In the genomic region with DNA sequence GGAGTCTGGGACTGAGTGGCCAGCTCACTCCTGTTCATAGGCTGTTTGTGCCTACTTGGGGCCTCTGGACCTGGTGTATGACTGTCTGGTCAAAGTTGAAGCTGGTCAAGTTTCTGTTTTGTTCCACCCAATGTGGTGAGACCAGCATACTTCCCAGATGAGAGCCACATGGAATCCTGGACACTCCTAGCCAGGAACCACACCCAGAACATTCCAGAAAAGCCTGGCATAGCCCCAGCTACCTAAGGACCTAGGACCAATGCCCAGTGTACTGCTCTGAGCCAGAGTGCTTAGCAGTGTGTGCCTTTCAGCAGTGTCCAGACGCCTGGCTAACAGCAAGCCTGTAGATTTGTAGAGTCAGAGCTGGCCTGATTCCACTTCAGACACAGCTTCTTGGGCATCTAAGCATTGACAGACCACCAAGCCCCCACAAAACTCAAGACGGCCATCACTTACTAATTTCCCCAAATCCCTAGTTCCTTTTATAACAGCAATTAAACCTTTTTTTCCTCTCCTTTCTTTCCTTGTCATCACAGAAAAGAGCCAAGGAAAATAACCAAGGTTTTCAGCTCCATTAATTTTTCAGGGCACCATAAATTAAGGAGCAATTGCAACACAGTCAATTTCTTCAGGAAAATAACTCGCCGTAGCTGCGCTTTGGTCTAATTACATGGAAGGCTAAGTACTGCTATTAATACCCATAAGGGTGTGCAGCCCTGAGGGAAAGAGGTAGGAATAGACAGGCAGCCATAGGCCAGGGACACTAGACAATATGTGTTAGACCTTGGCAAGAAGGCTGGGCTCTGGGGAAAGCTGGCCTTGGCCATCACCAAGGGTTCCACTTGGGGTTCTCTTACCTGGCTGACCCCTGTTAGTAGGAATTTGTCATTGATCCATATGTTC, we compare ENCODE assay signal across 8 mouse cellular contexts.
DNase-seq lines count a peak whose midpoint lies in the region; ATAC-seq lines count a peak whose summit lies in the region.

No protein-coding gene starts in this region.

- peak overlapping the region; percentile 48; the same call in 1 of the 2 replicates for H3K27ac ChIP-seq in hindbrain, embryonic 13.5 days
- no peak overlapping the region for H3K27ac ChIP-seq in hindbrain, embryonic 11.5 days (ENCODE audit: low read depth, low read length)

- intact Hi-C loops in heart, postnatal 36 days (cut with DNase I) = no loop called here

- no peaks in the 10 kb centered on the region for H3K9me3 ChIP-seq in hindbrain, embryonic 13.5 days
- H3K9me3 ChIP-seq in hindbrain, embryonic 11.5 days (ENCODE audit: control insufficient read depth, low read length) = no peaks in the 10 kb centered on the region

- no peak for DNase-seq in hindbrain, embryonic 11.5 days (ENCODE audit: low spot score)
- peak; percentile 99 for DNase-seq in fibroblast of lung, adult 2 months (ENCODE audit: low read depth)
- peak; percentile 67 to 68 for DNase-seq in heart, postnatal 36 days
- DNase-seq in lung, postnatal 10 days = peak; percentile 80
- DNase-seq in right cerebral cortex, postnatal 10 days (ENCODE audit: low spot score in 2 of 2) = no peak
- DNase-seq in frontal cortex, postnatal 10 days (ENCODE audit: low spot score in 2 of 2) = no peak

- no peaks in the 10 kb centered on the region for H3K36me3 ChIP-seq in hindbrain, embryonic 13.5 days
- no peaks in the 10 kb centered on the region for H3K36me3 ChIP-seq in hindbrain, embryonic 11.5 days (ENCODE audit: control insufficient read depth, insufficient read depth, low read length)

- 73% methylated on average over 5 of the region's 5 CpGs for WGBS in hindbrain, embryonic 13.5 days
- 86% methylated on average over 5 of the region's 5 CpGs for WGBS in hindbrain, embryonic 11.5 days

- H3K9ac ChIP-seq in hindbrain, embryonic 13.5 days = no peak overlapping the region
- H3K9ac ChIP-seq in hindbrain, embryonic 11.5 days (ENCODE audit: low read depth, low read length) = no peak overlapping the region

- H3K27me3 ChIP-seq in hindbrain, embryonic 13.5 days = peaks cover 24% of the 10 kb centered on the region
- H3K27me3 ChIP-seq in hindbrain, embryonic 11.5 days (ENCODE audit: control insufficient read depth, insufficient read depth, low read length) = no peaks in the 10 kb centered on the region

- no peak overlapping the region for H3K4me3 ChIP-seq in hindbrain, embryonic 13.5 days
- no peak overlapping the region for H3K4me3 ChIP-seq in hindbrain, embryonic 11.5 days (ENCODE audit: low read depth, low read length)

- ATAC-seq in hindbrain, embryonic 13.5 days (ENCODE audit: low FRiP score) = no peak
- no peak for ATAC-seq in hindbrain, embryonic 11.5 days (ENCODE audit: low FRiP score)
- ATAC-seq in megakaryocyte-erythroid progenitor cell, adult 5-6 weeks (replicated peaks; ENCODE audit: low FRiP score, low TSS enrichment, poor library complexity, severe bottlenecking) = no peak

- peaks cover 5% of the 10 kb centered on the region for H3K4me1 ChIP-seq in hindbrain, embryonic 13.5 days (replicated peaks)
- no peaks in the 10 kb centered on the region; the same call in 1 of the 2 replicates for H3K4me1 ChIP-seq in hindbrain, embryonic 11.5 days (replicated peaks; ENCODE audit: control insufficient read depth, insufficient read depth, low read length)

- H3K4me2 ChIP-seq in hindbrain, embryonic 13.5 days = no peak overlapping the region
- H3K4me2 ChIP-seq in hindbrain, embryonic 11.5 days (replicated peaks; ENCODE audit: low read depth, low read length) = no peak overlapping the region

Comparison
In these comparisons a context has a peak if more than half of its experiments do, and no peak if none do; other contexts are left out.
1. DNase-seq: peak in fibroblast of lung, adult 2 months (single experiment), heart, postnatal 36 days (2 of 2) and lung, postnatal 10 days (single experiment); none in hindbrain, embryonic 11.5 days (single experiment), right cerebral cortex, postnatal 10 days (0 of 2) and frontal cortex, postnatal 10 days (0 of 2).